In genomic region chr3:153959731-153960207, GRCm38 (mm10) we compare ENCODE assay signal across 15 mouse cellular contexts. TPM values are rescaled to one million over a fixed set of nuclear protein-coding genes. Genes with fewer than 3 reads are reported as not detected.
A peak's percentile ranks its signal among the peaks of the same experiment; 100 is the strongest.
DNase-seq lines count a peak whose midpoint lies in the region; ATAC-seq and TF ChIP-seq lines count a peak whose summit lies in the region.
"Had no signal": no experiment of that assay in that cellular context is flagged by ENCODE, and none has a peak within 500 bp of the region (broad histone marks: within the 10 kb centered on the region; RNA-seq: fewer than 3 reads in every experiment).

No protein-coding gene starts in this region.

- no peak for TF ChIP-seq CTCF in intestine, postnatal 0 days (IDR thresholded peaks at IDR 0.05; ENCODE audit: low read depth)
- TF ChIP-seq CTCF in layer of hippocampus, adult 2 months (conservative IDR thresholded peaks at IDR 0.05) = no peak; the same call in 1 of the 2 replicates

- no peaks in the 10 kb centered on the region for H3K9me3 ChIP-seq in midbrain, embryonic 13.5 days
- peaks cover 4% of the 10 kb centered on the region; the same call in 1 of the 2 replicates for H3K9me3 ChIP-seq in midbrain, embryonic 10.5 days (replicated peaks)
- H3K9me3 ChIP-seq in forebrain, embryonic 12.5 days = no peaks in the 10 kb centered on the region; the same call in 1 of the 2 replicates
- no peaks in the 10 kb centered on the region for H3K9me3 ChIP-seq in hindbrain, embryonic 12.5 days (replicated peaks)
- no peaks in the 10 kb centered on the region for H3K9me3 ChIP-seq in intestine, postnatal 0 days (ENCODE audit: control insufficient read depth)
- H3K9me3 ChIP-seq: embryonic facial prominence, embryonic 15.5 days; stomach, embryonic 15.5 days had no signal

- no peaks in the 10 kb centered on the region for H3K4me1 ChIP-seq in midbrain, embryonic 13.5 days (replicated peaks)
- H3K4me1 ChIP-seq in midbrain, embryonic 10.5 days = no peaks in the 10 kb centered on the region
- 0 out of 2 replicates have a peak, but pooled peaks cover 3% of the 10 kb centered on the region for H3K4me1 ChIP-seq in forebrain, embryonic 12.5 days
- no peaks in the 10 kb centered on the region for H3K4me1 ChIP-seq in hindbrain, embryonic 12.5 days
- H3K4me1 ChIP-seq in intestine, postnatal 0 days (replicated peaks; ENCODE audit: control insufficient read depth, insufficient read depth, low read length) = no peaks in the 10 kb centered on the region
- H3K4me1 ChIP-seq: embryonic facial prominence, embryonic 15.5 days; heart, embryonic 13.5 days; stomach, embryonic 15.5 days had no signal

- no peak overlapping the region for H3K27ac ChIP-seq in midbrain, embryonic 13.5 days
- no peak overlapping the region for H3K27ac ChIP-seq in midbrain, embryonic 10.5 days (replicated peaks)
- no peak overlapping the region for H3K27ac ChIP-seq in forebrain, embryonic 12.5 days
- H3K27ac ChIP-seq in hindbrain, embryonic 12.5 days = 0 out of 2 replicates have a peak overlapping the region, but pooled peaks have one; percentile 30
- H3K27ac ChIP-seq in intestine, postnatal 0 days (ENCODE audit: low read depth, low read length) = no peak overlapping the region
- no peak overlapping the region for H3K27ac ChIP-seq in layer of hippocampus, adult 2 months
- H3K27ac ChIP-seq: embryonic facial prominence, embryonic 15.5 days; heart, embryonic 13.5 days; kidney, postnatal 0 days; stomach, embryonic 15.5 days had no signal

- H3K27me3 ChIP-seq in midbrain, embryonic 13.5 days = no peaks in the 10 kb centered on the region
- H3K27me3 ChIP-seq in midbrain, embryonic 10.5 days (ENCODE audit: low read depth, poor library complexity, severe bottlenecking) = no peaks in the 10 kb centered on the region
- H3K27me3 ChIP-seq in forebrain, embryonic 12.5 days = no peaks in the 10 kb centered on the region
- no peaks in the 10 kb centered on the region for H3K27me3 ChIP-seq in hindbrain, embryonic 12.5 days
- H3K27me3 ChIP-seq in intestine, postnatal 0 days (replicated peaks; ENCODE audit: control insufficient read depth, insufficient read depth, low read length) = no peaks in the 10 kb centered on the region
- H3K27me3 ChIP-seq: embryonic facial prominence, embryonic 15.5 days; heart, embryonic 13.5 days; stomach, embryonic 15.5 days had no signal

- no peaks in the 10 kb centered on the region for H3K36me3 ChIP-seq in midbrain, embryonic 13.5 days
- H3K36me3 ChIP-seq in midbrain, embryonic 10.5 days = no peaks in the 10 kb centered on the region
- H3K36me3 ChIP-seq in forebrain, embryonic 12.5 days (replicated peaks) = no peaks in the 10 kb centered on the region
- no peaks in the 10 kb centered on the region for H3K36me3 ChIP-seq in hindbrain, embryonic 12.5 days
- no peaks in the 10 kb centered on the region for H3K36me3 ChIP-seq in intestine, postnatal 0 days (ENCODE audit: control insufficient read depth, insufficient read depth)
- H3K36me3 ChIP-seq: embryonic facial prominence, embryonic 15.5 days; heart, embryonic 13.5 days; stomach, embryonic 15.5 days had no signal

- no peak overlapping the region for H3K4me2 ChIP-seq in midbrain, embryonic 13.5 days (replicated peaks)
- H3K4me2 ChIP-seq in forebrain, embryonic 12.5 days = no peak overlapping the region
- H3K4me2 ChIP-seq in hindbrain, embryonic 12.5 days (replicated peaks) = no peak overlapping the region
- H3K4me2 ChIP-seq in intestine, postnatal 0 days (replicated peaks; ENCODE audit: low read depth) = 0 out of 2 replicates have a peak overlapping the region, but pooled peaks have one; percentile 21
- H3K4me2 ChIP-seq: embryonic facial prominence, embryonic 15.5 days; heart, embryonic 13.5 days; liver, embryonic 11.5 days; stomach, embryonic 15.5 days had no signal

- DNase-seq in midbrain, embryonic 10.5 days (ENCODE audit: low spot score) = no peak
- DNase-seq in layer of hippocampus, adult 2 months (ENCODE audit: low spot score in 2 of 2) = no peak
- DNase-seq in kidney, postnatal 4 days = no peak
- no peak for DNase-seq in kidney, adult 8-10 months

- peak; percentile 35 for ATAC-seq in midbrain, embryonic 13.5 days
- ATAC-seq in forebrain, embryonic 12.5 days (ENCODE audit: low FRiP score) = peak; percentile 28; the same call in 1 of the 2 replicates
- ATAC-seq in hindbrain, embryonic 12.5 days (ENCODE audit: low FRiP score) = peak; percentile 38; the same call in 1 of the 2 replicates
- peak; percentile 80 for ATAC-seq in intestine, postnatal 0 days

- 81% methylated on average over 9 of the region's 9 CpGs for WGBS in midbrain, embryonic 13.5 days
- WGBS in midbrain, embryonic 10.5 days = 84% methylated on average over 9 of the region's 9 CpGs
- WGBS in forebrain, embryonic 12.5 days = 86% methylated on average over 9 of the region's 9 CpGs
- WGBS in hindbrain, embryonic 12.5 days = 84% methylated on average over 9 of the region's 9 CpGs
- 49% methylated on average over 9 of the region's 9 CpGs for WGBS in intestine, postnatal 0 days

- no peak overlapping the region for H3K9ac ChIP-seq in midbrain, embryonic 13.5 days (replicated peaks)
- no peak overlapping the region for H3K9ac ChIP-seq in forebrain, embryonic 12.5 days
- no peak overlapping the region for H3K9ac ChIP-seq in hindbrain, embryonic 12.5 days
- no peak overlapping the region for H3K9ac ChIP-seq in intestine, postnatal 0 days (ENCODE audit: low read depth, low read length)
- H3K9ac ChIP-seq: embryonic facial prominence, embryonic 15.5 days; heart, embryonic 13.5 days; stomach, embryonic 15.5 days had no signal

- H3K4me3 ChIP-seq in midbrain, embryonic 13.5 days (replicated peaks) = no peak overlapping the region
- H3K4me3 ChIP-seq in midbrain, embryonic 10.5 days = no peak overlapping the region
- no peak overlapping the region for H3K4me3 ChIP-seq in forebrain, embryonic 12.5 days (replicated peaks)
- H3K4me3 ChIP-seq in hindbrain, embryonic 12.5 days = no peak overlapping the region
- H3K4me3 ChIP-seq in intestine, postnatal 0 days (ENCODE audit: low read depth, low read length) = no peak overlapping the region
- no peak overlapping the region for H3K4me3 ChIP-seq in layer of hippocampus, adult 2 months
- H3K4me3 ChIP-seq: embryonic facial prominence, embryonic 15.5 days; heart, embryonic 13.5 days; stomach, embryonic 15.5 days had no signal

RNA-seq across cellular contexts. Expression of gene Slc44a5, which starts 13.5 kb away (rescaled TPM):
- polyA plus RNA-seq in midbrain, embryonic 13.5 days (2015; fragmentation: Nextera tagmentation; extraction: Ambion mirVana) = 6.8 and 7.4 TPM in 2 replicates
- 3.6 and 4.2 TPM in 2 replicates for polyA plus RNA-seq in midbrain, embryonic 10.5 days (2016; fragmentation: Nextera tagmentation; extraction: Ambion mirVana)
- polyA plus RNA-seq in forebrain, embryonic 12.5 days (2016; fragmentation: Nextera tagmentation; extraction: Ambion mirVana) = 4.7 and 4.8 TPM in 2 replicates
- polyA plus RNA-seq in hindbrain, embryonic 12.5 days (2016; fragmentation: Nextera tagmentation; extraction: Ambion mirVana) = 5.7 and 6.1 TPM in 2 replicates
- polyA plus RNA-seq in intestine, postnatal 0 days (2015; fragmentation: Nextera tagmentation; extraction: Ambion mirVana) = 0.43 and 0.51 TPM in 2 replicates
- 10 to 100 TPM; 52.6 to 57.5 TPM for total RNA-seq in layer of hippocampus, adult 2 months (2021)
- total RNA-seq: hematopoietic stem cell, adult 5-6 weeks; MEL had no signal

RNA-seq across cellular contexts. Expression of gene Acadm, which starts 15.3 kb away (rescaled TPM):
- polyA plus RNA-seq in midbrain, embryonic 13.5 days (2015; fragmentation: Nextera tagmentation; extraction: Ambion mirVana) = 50.6 and 53.7 TPM in 2 replicates
- polyA plus RNA-seq in midbrain, embryonic 10.5 days (2016; fragmentation: Nextera tagmentation; extraction: Ambion mirVana) = 44.4 and 53.5 TPM in 2 replicates
- polyA plus RNA-seq in forebrain, embryonic 12.5 days (2016; fragmentation: Nextera tagmentation; extraction: Ambion mirVana) = 43.4 and 45.1 TPM in 2 replicates
- polyA plus RNA-seq in hindbrain, embryonic 12.5 days (2016; fragmentation: Nextera tagmentation; extraction: Ambion mirVana) = 61.0 and 68.9 TPM in 2 replicates
- polyA plus RNA-seq in intestine, postnatal 0 days (2015; fragmentation: Nextera tagmentation; extraction: Ambion mirVana) = 148 and 153 TPM in 2 replicates
- 10 to 100 TPM; 41.5 to 53.9 TPM for total RNA-seq in layer of hippocampus, adult 2 months (2021)

RNA-seq across cellular contexts. Expression of gene Rabggtb, which starts 47.0 kb away (rescaled TPM):
- 42.4 and 47.2 TPM in 2 replicates for polyA plus RNA-seq in midbrain, embryonic 13.5 days (2015; fragmentation: Nextera tagmentation; extraction: Ambion mirVana)
- polyA plus RNA-seq in midbrain, embryonic 10.5 days (2016; fragmentation: Nextera tagmentation; extraction: Ambion mirVana) = 43.7 and 48.0 TPM in 2 replicates
- 43.1 and 45.8 TPM in 2 replicates for polyA plus RNA-seq in forebrain, embryonic 12.5 days (2016; fragmentation: Nextera tagmentation; extraction: Ambion mirVana)
- polyA plus RNA-seq in hindbrain, embryonic 12.5 days (2016; fragmentation: Nextera tagmentation; extraction: Ambion mirVana) = 36.5 and 37.4 TPM in 2 replicates
- polyA plus RNA-seq in intestine, postnatal 0 days (2015; fragmentation: Nextera tagmentation; extraction: Ambion mirVana) = 36.3 and 36.7 TPM in 2 replicates
- 10 to 100 TPM; 68.7 to 72.6 TPM for total RNA-seq in layer of hippocampus, adult 2 months (2021)

RNA-seq across cellular contexts. Expression of gene Msh4, which starts 53.8 kb away (rescaled TPM):
- 0.13 and 0.14 TPM in 2 replicates for polyA plus RNA-seq in midbrain, embryonic 13.5 days (2015; fragmentation: Nextera tagmentation; extraction: Ambion mirVana)
- 0.07 and 0.09 TPM in 2 replicates for polyA plus RNA-seq in midbrain, embryonic 10.5 days (2016; fragmentation: Nextera tagmentation; extraction: Ambion mirVana)
- polyA plus RNA-seq in forebrain, embryonic 12.5 days (2016; fragmentation: Nextera tagmentation; extraction: Ambion mirVana) = 0.15 and 0.22 TPM in 2 replicates
- polyA plus RNA-seq in hindbrain, embryonic 12.5 days (2016; fragmentation: Nextera tagmentation; extraction: Ambion mirVana) = 0.06 and 0.17 TPM in 2 replicates
- polyA plus RNA-seq in intestine, postnatal 0 days (2015; fragmentation: Nextera tagmentation; extraction: Ambion mirVana) = 0.04 and 0.05 TPM in 2 replicates
- under 1 TPM; 0.49 to 0.51 TPM for total RNA-seq in layer of hippocampus, adult 2 months (2021)

Comparison
In these comparisons a context has a peak if more than half of its experiments do, and no peak if none do; other contexts are left out.
1. ATAC-seq: peak in every context shown above with its lines; median percentile 80 in intestine, postnatal 0 days; 38 in hindbrain, embryonic 12.5 days; 35 in midbrain, embryonic 13.5 days; 28 in forebrain, embryonic 12.5 days.